Comparison of ENCODE assay signal across 8 mouse cellular contexts in genomic region chr12:40199302-40199701, GRCm38 (mm10). TPM values are rescaled to one million over a fixed set of nuclear protein-coding genes. Genes with fewer than 3 reads are reported as not detected.
DNase-seq lines count a peak whose midpoint lies in the region; ATAC-seq and TF ChIP-seq lines count a peak whose summit lies in the region.

Gene Lsmem1, minus strand, starts transcription at chr12:40199490.

- no peak within 1 kb of the TSS for H3K27ac ChIP-seq in forebrain, embryonic 14.5 days (ENCODE audit: low read depth, low read length)
- H3K27ac ChIP-seq in forebrain, embryonic 10.5 days, result no peak within 1 kb of the TSS
- no peak within 1 kb of the TSS for H3K27ac ChIP-seq in neural tube, embryonic 13.5 days (replicated peaks)
- H3K27ac ChIP-seq in heart, postnatal 0 days (ENCODE audit: low read depth), result peak within 1 kb of the TSS; percentile 98

- 0 out of 2 replicates have a peak, but pooled peaks have one; percentile 19 for TF ChIP-seq EP300 in heart, postnatal 0 days (IDR thresholded peaks at IDR 0.05; ENCODE audit: low read depth)

- H3K4me2 ChIP-seq in forebrain, embryonic 14.5 days (ENCODE audit: low read length), result no peak within 1 kb of the TSS
- no peak within 1 kb of the TSS for H3K4me2 ChIP-seq in neural tube, embryonic 13.5 days
- peak within 1 kb of the TSS; percentile 64 for H3K4me2 ChIP-seq in heart, postnatal 0 days (ENCODE audit: low read depth, low read length)

- 87% methylated on average over 8 of the region's 8 CpGs for WGBS in forebrain, embryonic 14.5 days
- 95% methylated on average over 8 of the region's 8 CpGs for WGBS in forebrain, embryonic 10.5 days
- 68% methylated on average over 8 of the region's 8 CpGs for WGBS in neural tube, embryonic 13.5 days
- WGBS in heart, postnatal 0 days, result 24% methylated on average over 8 of the region's 8 CpGs

- H3K4me3 ChIP-seq in forebrain, embryonic 14.5 days (ENCODE audit: low read depth, low read length), result no peak within 1 kb of the TSS
- H3K4me3 ChIP-seq in forebrain, embryonic 10.5 days, result no peak within 1 kb of the TSS
- H3K4me3 ChIP-seq in neural tube, embryonic 13.5 days, result no peak within 1 kb of the TSS
- peak within 1 kb of the TSS; percentile 46 for H3K4me3 ChIP-seq in heart, postnatal 0 days (ENCODE audit: low read depth, low read length)

- H3K9ac ChIP-seq in forebrain, embryonic 14.5 days (ENCODE audit: low read length), result no peak within 1 kb of the TSS
- no peak within 1 kb of the TSS for H3K9ac ChIP-seq in neural tube, embryonic 13.5 days
- H3K9ac ChIP-seq in heart, postnatal 0 days (replicated peaks; ENCODE audit: low read depth, low read length), result peak within 1 kb of the TSS; percentile 66

- no peak for DNase-seq in forebrain, embryonic 14.5 days (ENCODE audit: low spot score)
- DNase-seq in forebrain, embryonic 10.5 days (ENCODE audit: extremely low spot score, low spot score), result no peak
- no peak for DNase-seq in neural tube, embryonic 10.5 days (ENCODE audit: extremely low spot score, low spot score)
- peak; percentile 53 for DNase-seq in heart, postnatal 0 days (ENCODE audit: low spot score)
- peak; percentile 62 to 65 for DNase-seq in thymus, postnatal 10 days (ENCODE audit: low spot score in 2 of 2)
- no peak for DNase-seq in cerebellum, postnatal 10 days
- DNase-seq in cerebellum, postnatal 36 days, result no peak

- H3K9me3 ChIP-seq in forebrain, embryonic 14.5 days (replicated peaks; ENCODE audit: control insufficient read depth, low read length), result no peaks in the 10 kb centered on the region
- no peaks in the 10 kb centered on the region for H3K9me3 ChIP-seq in forebrain, embryonic 10.5 days
- H3K9me3 ChIP-seq in neural tube, embryonic 13.5 days, result no peaks in the 10 kb centered on the region
- no peaks in the 10 kb centered on the region for H3K9me3 ChIP-seq in heart, postnatal 0 days (replicated peaks; ENCODE audit: control insufficient read depth, low read length)

- H3K4me1 ChIP-seq in forebrain, embryonic 14.5 days (ENCODE audit: control insufficient read depth, insufficient read depth, low read length), result no peaks in the 10 kb centered on the region
- H3K4me1 ChIP-seq in forebrain, embryonic 10.5 days, result no peaks in the 10 kb centered on the region
- no peaks in the 10 kb centered on the region for H3K4me1 ChIP-seq in neural tube, embryonic 13.5 days (replicated peaks)
- H3K4me1 ChIP-seq in heart, postnatal 0 days (ENCODE audit: control insufficient read depth, insufficient read depth), result no peaks in the 10 kb centered on the region

- no peaks in the 10 kb centered on the region for H3K27me3 ChIP-seq in forebrain, embryonic 14.5 days (replicated peaks; ENCODE audit: control insufficient read depth, insufficient read depth, low read length)
- no peaks in the 10 kb centered on the region for H3K27me3 ChIP-seq in forebrain, embryonic 10.5 days (ENCODE audit: poor library complexity, severe bottlenecking)
- no peaks in the 10 kb centered on the region for H3K27me3 ChIP-seq in neural tube, embryonic 13.5 days
- H3K27me3 ChIP-seq in heart, postnatal 0 days (ENCODE audit: control insufficient read depth, insufficient read depth, low read length), result no peaks in the 10 kb centered on the region

- TF ChIP-seq CTCF in heart, postnatal 0 days (IDR thresholded peaks at IDR 0.05; ENCODE audit: low read depth), result no peak

- H3K36me3 ChIP-seq in forebrain, embryonic 14.5 days (ENCODE audit: control insufficient read depth, insufficient read depth, low read length), result peaks cover 27% of the 10 kb centered on the region
- peaks cover 35% of the 10 kb centered on the region for H3K36me3 ChIP-seq in forebrain, embryonic 10.5 days (replicated peaks)
- H3K36me3 ChIP-seq in neural tube, embryonic 13.5 days, result peaks cover 26% of the 10 kb centered on the region
- peaks cover 30% of the 10 kb centered on the region for H3K36me3 ChIP-seq in heart, postnatal 0 days (replicated peaks; ENCODE audit: control insufficient read depth, insufficient read depth, low read length)

- peak; percentile 44; the same call in 1 of the 2 replicates for ATAC-seq in forebrain, embryonic 14.5 days
- peak; percentile 43 for ATAC-seq in neural tube, embryonic 13.5 days (ENCODE audit: low read depth)
- peak; percentile 59 for ATAC-seq in heart, postnatal 0 days (ENCODE audit: insufficient read depth, low read depth)

RNA-seq across cellular contexts. Expression of gene Lsmem1, which starts in this region (rescaled TPM):
- polyA plus RNA-seq in forebrain, embryonic 14.5 days (2014; fragmentation: Nextera tagmentation; extraction: Ambion mirVana), result not detected in 2 replicates
- not detected in 2 replicates for polyA plus RNA-seq in forebrain, embryonic 10.5 days (2016; fragmentation: Nextera tagmentation; extraction: Ambion mirVana)
- polyA plus RNA-seq in neural tube, embryonic 13.5 days (2015; fragmentation: Nextera tagmentation; extraction: Ambion mirVana), result 0.15 TPM in 1 of 2 replicates, not detected in the other
- 5.1 and 9.2 TPM in 2 replicates for total RNA-seq in heart, postnatal 0 days (2014; rRNA removed; ENCODE audit: low replicate concordance)
- polyA plus RNA-seq in heart, postnatal 0 days (2015; fragmentation: Nextera tagmentation; extraction: Ambion mirVana), result 24.3 and 37.5 TPM in 2 replicates

Comparison
In these comparisons a context has a peak if more than half of its experiments do, and no peak if none do; other contexts are left out.
1. RNA of gene Lsmem1 (polyA plus RNA-seq): 24.3 to 37.5 TPM in heart, postnatal 0 days; 0.15 TPM in neural tube, embryonic 13.5 days, not detected in forebrain, embryonic 14.5 days and not detected in forebrain, embryonic 10.5 days; every median in the first group is over 10 times any median in the second.
2. Peak in ATAC-seq in forebrain, embryonic 14.5 days; RNA of the gene not detected or under 1 TPM.
3. Peak in ATAC-seq in neural tube, embryonic 13.5 days; RNA of the gene not detected or under 1 TPM.
4. DNase-seq: peak in heart, postnatal 0 days (single experiment) and thymus, postnatal 10 days (2 of 2); none in forebrain, embryonic 14.5 days (single experiment), forebrain, embryonic 10.5 days (single experiment), neural tube, embryonic 10.5 days (single experiment), cerebellum, postnatal 10 days (0 of 2) and cerebellum, postnatal 36 days (0 of 2).
5. Peak in every context shown above with its lines, with median percentiles within 50 percentile points of each other: ATAC-seq.